Mouse (Mus musculus): Measurements from ENCODE around the gene 2810408A11Rik. TPM values are rescaled to one million over a fixed set of nuclear protein-coding genes. Genes with fewer than 3 reads are reported as not detected.
A peak's percentile ranks its signal among the peaks of the same experiment; 100 is the strongest.

2810408A11Rik gene
- polyA plus RNA-seq, 1 experiment from 2014 or later = 19.9 TPM

GRCm38 (mm10) chr11:69908645-69909044 lies 7.9 kb upstream of the 2810408A11Rik start:
- Histone ChIP-seq H3K9ac (replicated peaks) (no peak overlapping the region), H3K27ac (replicated peaks) (no peak overlapping the region), H3K9me3 (no peaks in the 10 kb centered on the region), H3K36me3 (peaks cover 95% of the 10 kb centered on the region), H3K4me2 (replicated peaks) (no peak overlapping the region), H3K27me3 (no peaks in the 10 kb centered on the region), H3K4me1 (peaks cover 7% of the 10 kb centered on the region), H3K4me3 (no peak overlapping the region)
- WGBS = 92% methylated on average over 11 of the region's 11 CpGs
- ATAC-seq (replicated peaks) = no peak

DNA sequence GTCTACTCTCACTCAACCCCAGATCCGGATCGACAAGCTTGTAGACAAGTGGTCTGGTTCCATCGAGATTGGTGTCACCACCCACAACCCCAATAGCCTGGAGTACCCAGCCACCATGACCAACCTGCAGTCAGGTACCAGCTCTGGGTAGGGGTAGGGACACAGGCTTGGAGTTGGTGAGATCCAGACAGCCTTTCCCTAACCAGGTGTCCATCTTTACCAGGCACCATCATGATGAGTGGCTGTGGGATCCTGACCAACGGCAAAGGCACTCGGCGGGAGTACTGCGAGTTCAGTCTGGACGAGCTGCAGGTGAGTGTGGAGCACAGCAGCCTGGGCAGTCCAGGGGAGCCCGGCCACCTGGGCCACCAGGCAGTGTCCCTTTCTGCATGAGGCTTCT lies 3.5 kb upstream of the 2810408A11Rik start:
- Histone ChIP-seq H3K27me3 (no peaks in the 10 kb centered on the region), H3K4me1 (peaks cover 22% of the 10 kb centered on the region)
- WGBS = 95% methylated on average over 9 of the region's 9 CpGs

DNA sequence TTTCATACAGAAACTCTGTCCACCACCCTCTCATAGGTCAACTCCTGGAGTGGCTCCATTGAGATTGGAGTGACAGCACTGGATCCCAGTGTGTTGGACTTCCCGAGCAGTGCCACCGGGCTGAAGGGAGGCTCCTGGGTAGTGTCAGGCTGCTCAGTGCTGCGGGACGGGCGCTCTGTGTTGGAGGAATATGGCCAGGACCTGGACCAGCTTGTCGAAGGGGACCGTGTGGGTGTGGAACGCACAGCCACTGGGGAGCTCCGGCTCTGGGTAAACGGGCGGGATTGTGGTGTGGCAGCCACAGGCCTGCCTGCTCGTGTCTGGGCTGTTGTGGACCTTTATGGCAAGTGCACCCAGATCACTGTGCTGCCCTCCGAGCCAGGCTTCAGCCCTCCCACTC lies 2.2 kb upstream of the 2810408A11Rik start:
- H3K4me1 ChIP-seq = peaks cover 34% of the 10 kb centered on the region
- ATAC-seq (replicated peaks) = no peak
- no peaks in the 10 kb centered on the region for H3K9me3 ChIP-seq
- peak overlapping the region; percentile 91 for H3K4me2 ChIP-seq (replicated peaks)
- peak overlapping the region; percentile 56 for H3K4me3 ChIP-seq
- peaks cover 43% of the 10 kb centered on the region for H3K36me3 ChIP-seq
- H3K27ac ChIP-seq (replicated peaks) = no peak overlapping the region
- WGBS = 88% methylated on average over 13 of the region's 13 CpGs
- H3K27me3 ChIP-seq = no peaks in the 10 kb centered on the region
- H3K9ac ChIP-seq (replicated peaks) = no peak overlapping the region

More for the DNA sequence above, 3.5 kb upstream of the 2810408A11Rik start:
- no peak for ATAC-seq (replicated peaks)
- no peaks in the 10 kb centered on the region for H3K9me3 ChIP-seq
- no peak overlapping the region for H3K4me2 ChIP-seq (replicated peaks)
- H3K4me3 ChIP-seq = no peak overlapping the region
- peaks cover 56% of the 10 kb centered on the region for H3K36me3 ChIP-seq
- H3K27ac ChIP-seq (replicated peaks) = no peak overlapping the region
- H3K9ac ChIP-seq (replicated peaks) = no peak overlapping the region

- Histone ChIP-seq H3K4me2 (replicated peaks) (peak overlapping the region; percentile 91), H3K27me3 (no peaks in the 10 kb centered on the region), H3K9ac (replicated peaks) (peak overlapping the region; percentile 76), H3K27ac (replicated peaks) (peak overlapping the region; percentile 96), H3K36me3 (peaks cover 33% of the 10 kb centered on the region), H3K4me3 (peak overlapping the region; percentile 56), H3K9me3 (no peaks in the 10 kb centered on the region), H3K4me1 (peaks cover 35% of the 10 kb centered on the region)
- no peak for ATAC-seq (replicated peaks)
- WGBS = under 1% methylated on average over 37 of the region's 39 CpGs
Observed at GRCm38 (mm10) chr11:69901993-69902392, 1.2 kb upstream of the 2810408A11Rik start.

DNA sequence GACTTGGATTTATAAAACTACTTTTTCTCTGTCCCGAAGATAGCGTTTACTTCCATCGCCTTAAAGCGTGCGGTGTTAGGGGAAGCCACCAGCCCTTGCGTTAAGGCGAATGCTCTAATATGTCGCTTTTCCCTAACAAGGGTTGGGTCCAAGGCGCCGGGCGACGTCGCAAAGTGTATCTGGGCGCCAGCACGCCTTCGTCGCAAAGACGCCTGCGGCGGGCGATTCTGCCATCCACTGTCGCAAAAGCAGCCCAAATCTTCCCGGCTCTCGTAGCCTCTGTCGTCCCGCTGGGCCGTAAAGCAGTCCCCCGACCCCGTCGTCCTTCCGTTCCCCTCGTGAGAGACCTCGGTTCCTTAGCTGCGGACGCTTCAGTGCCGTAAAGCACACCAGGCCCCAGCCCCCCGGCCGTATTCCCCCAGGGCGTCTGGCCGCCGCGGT lies 639 bp upstream of the 2810408A11Rik start:
- peak overlapping the region; percentile 56 for H3K4me3 ChIP-seq
- no peaks in the 10 kb centered on the region for H3K27me3 ChIP-seq
- H3K27ac ChIP-seq (replicated peaks) = peak overlapping the region; percentile 96
- no peaks in the 10 kb centered on the region for H3K9me3 ChIP-seq
- H3K9ac ChIP-seq (replicated peaks) = peak overlapping the region; percentile 76
- peak overlapping the region; percentile 91 for H3K4me2 ChIP-seq (replicated peaks)
- ATAC-seq (replicated peaks) = peak; percentile 82
- WGBS = 0% methylated on average over 42 of the region's 42 CpGs
- H3K4me1 ChIP-seq = peaks cover 35% of the 10 kb centered on the region
- H3K36me3 ChIP-seq = peaks cover 27% of the 10 kb centered on the region

DNA sequence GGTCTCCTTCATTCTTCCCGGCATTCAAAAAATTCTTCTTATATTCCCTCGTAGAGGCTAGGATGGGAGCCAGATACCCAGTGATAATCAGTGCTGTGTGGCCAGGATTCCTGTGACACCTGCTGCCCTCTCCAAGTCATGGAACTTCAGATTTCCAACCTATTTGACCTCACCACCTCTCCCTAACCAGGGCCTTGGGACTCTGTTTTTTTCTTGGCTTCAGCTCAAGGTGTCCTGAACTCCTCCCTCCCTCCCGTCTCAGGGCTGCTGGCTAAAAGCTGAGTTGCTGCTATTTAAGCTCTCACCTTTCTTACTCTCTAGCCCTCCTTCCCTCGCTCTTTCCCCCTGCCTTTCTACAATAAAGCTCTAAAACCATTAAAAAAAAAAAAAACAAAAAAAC lies 917 bp downstream of the 2810408A11Rik start:
- H3K4me3 ChIP-seq = peak overlapping the region; percentile 56
- peak overlapping the region; percentile 76 for H3K9ac ChIP-seq (replicated peaks)
- no peak for ATAC-seq (replicated peaks)
- peaks cover 35% of the 10 kb centered on the region for H3K4me1 ChIP-seq
- H3K27me3 ChIP-seq = no peaks in the 10 kb centered on the region
- peak overlapping the region; percentile 91 for H3K4me2 ChIP-seq (replicated peaks)
- H3K9me3 ChIP-seq = no peaks in the 10 kb centered on the region
- WGBS = 23% methylated on average over 4 of the region's 4 CpGs
- peaks cover 12% of the 10 kb centered on the region for H3K36me3 ChIP-seq
- H3K27ac ChIP-seq (replicated peaks) = peak overlapping the region; percentile 96

DNA sequence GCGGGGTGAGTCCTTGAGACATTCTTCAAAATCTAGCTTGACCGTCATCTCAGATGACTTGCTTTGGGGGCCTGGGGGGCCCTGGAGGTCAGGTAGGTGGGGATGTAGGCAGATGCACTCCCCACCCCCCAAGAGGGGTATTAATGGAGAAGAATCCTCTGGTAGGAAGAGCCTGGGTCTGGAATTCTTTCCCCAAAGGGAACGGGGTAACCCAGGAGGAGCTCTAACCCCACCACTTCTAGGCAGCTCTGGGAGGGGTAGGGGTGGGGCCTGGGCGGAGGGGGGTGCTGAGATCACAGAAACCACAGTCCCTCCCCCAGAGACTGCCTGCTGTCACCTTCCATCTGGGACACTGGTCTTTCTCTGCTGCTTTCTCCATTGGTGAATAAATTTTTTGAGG lies 5.5 kb downstream of the 2810408A11Rik start, which contains the start of gene Acap1:
Gene Acap1, minus strand, starts transcription at position 249 of the 400 bp plus-strand sequence.
- no peak within 1 kb of the TSS for H3K4me3 ChIP-seq
- 88% methylated on average over 4 of the region's 4 CpGs for WGBS
- ATAC-seq (replicated peaks) = no peak
- no peak within 1 kb of the TSS for H3K9ac ChIP-seq (replicated peaks)
- no peaks in the 10 kb centered on the region for H3K9me3 ChIP-seq
- no peaks in the 10 kb centered on the region for H3K27me3 ChIP-seq
- H3K36me3 ChIP-seq = no peaks in the 10 kb centered on the region
- peaks cover 20% of the 10 kb centered on the region for H3K4me1 ChIP-seq
- no peak within 1 kb of the TSS for H3K27ac ChIP-seq (replicated peaks)
- no peak within 1 kb of the TSS for H3K4me2 ChIP-seq (replicated peaks)

- H3K36me3 ChIP-seq = no peaks in the 10 kb centered on the region
- 91% methylated on average over 5 of the region's 5 CpGs for WGBS
- peaks cover 16% of the 10 kb centered on the region for H3K4me1 ChIP-seq
- no peaks in the 10 kb centered on the region for H3K27me3 ChIP-seq
- H3K9ac ChIP-seq (replicated peaks) = no peak overlapping the region
- no peak overlapping the region for H3K4me2 ChIP-seq (replicated peaks)
- H3K27ac ChIP-seq (replicated peaks) = no peak overlapping the region
- no peaks in the 10 kb centered on the region for H3K9me3 ChIP-seq
- no peak overlapping the region for H3K4me3 ChIP-seq
- ATAC-seq (replicated peaks) = no peak
Observed at GRCm38 (mm10) chr11:69894671-69895070, 6.1 kb downstream of the 2810408A11Rik start.

DNA sequence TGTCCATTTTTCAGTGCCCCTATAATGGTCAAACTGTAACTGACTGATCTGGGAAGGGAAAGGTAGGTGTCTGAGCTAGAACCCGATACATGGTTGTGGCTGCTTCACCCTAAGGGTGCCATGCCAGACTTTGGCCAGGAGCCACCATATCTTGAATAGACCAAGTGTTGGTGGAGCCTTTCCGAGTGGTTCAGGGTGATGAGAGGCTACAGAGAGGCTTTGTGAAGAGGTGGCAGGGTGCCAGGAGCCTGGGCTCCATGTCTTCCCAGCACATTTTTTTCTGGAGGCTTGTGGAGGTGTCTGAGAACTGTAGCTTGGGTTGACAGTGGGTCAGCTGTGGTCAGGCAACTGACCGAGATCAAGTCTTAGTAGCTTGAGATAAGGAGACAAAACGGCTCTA lies 9.3 kb downstream of the 2810408A11Rik start:
- 60% methylated on average over 4 of the region's 4 CpGs for WGBS
- Histone ChIP-seq H3K9me3 (no peaks in the 10 kb centered on the region), H3K4me1 (no peaks in the 10 kb centered on the region), H3K27me3 (no peaks in the 10 kb centered on the region), H3K4me3 (no peak overlapping the region), H3K9ac (replicated peaks) (no peak overlapping the region), H3K4me2 (replicated peaks) (no peak overlapping the region), H3K36me3 (no peaks in the 10 kb centered on the region), H3K27ac (replicated peaks) (no peak overlapping the region)
- no peak for ATAC-seq (replicated peaks)

DNA sequence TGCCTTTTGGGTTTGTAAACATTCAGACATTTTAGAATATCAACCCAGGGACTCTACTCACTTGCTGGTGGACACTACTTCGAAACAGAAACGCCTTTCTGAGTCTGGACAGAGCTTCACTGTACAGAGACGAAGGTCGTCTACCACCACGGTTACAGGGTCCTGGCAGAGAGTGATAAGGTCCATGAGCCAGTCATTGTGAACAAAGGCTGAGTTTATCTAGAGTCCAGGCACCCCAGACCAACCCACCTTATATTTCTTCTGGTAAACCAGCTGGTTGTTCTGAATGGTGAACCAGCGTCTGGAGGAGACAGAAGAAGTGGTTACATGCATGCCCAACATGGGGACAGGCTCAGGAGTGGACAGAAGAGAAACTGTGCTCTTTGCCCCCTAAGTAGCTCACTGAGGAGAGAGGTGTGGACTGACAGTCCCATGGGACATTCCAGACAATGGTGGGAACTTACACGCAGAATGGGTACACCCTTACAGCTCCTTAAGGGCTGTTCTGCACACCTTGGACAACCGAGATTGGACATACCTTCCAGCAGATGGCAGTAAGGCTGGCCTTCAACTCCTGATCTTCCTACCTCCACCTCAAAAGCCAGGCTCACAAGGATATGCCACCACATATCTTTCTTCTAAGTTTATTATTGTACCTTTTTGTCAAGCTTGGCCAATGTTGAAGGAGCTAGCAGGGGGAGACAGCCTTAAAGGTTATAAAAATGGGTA lies 13.7 kb downstream of the 2810408A11Rik start:
- 0 out of 2 replicates have a peak, but pooled peaks cover 4% of the 10 kb centered on the region for H3K27me3 ChIP-seq
- 73% methylated on average over 8 of the region's 8 CpGs for WGBS
- H3K9me3 ChIP-seq = no peaks in the 10 kb centered on the region
- no peak for ATAC-seq (replicated peaks)
- no peak overlapping the region for H3K4me2 ChIP-seq (replicated peaks)
- no peak overlapping the region for H3K4me3 ChIP-seq
- no peak overlapping the region for H3K9ac ChIP-seq (replicated peaks)
- no peaks in the 10 kb centered on the region for H3K36me3 ChIP-seq
- no peaks in the 10 kb centered on the region for H3K4me1 ChIP-seq
- no peak overlapping the region for H3K27ac ChIP-seq (replicated peaks)

GRCm38 (mm10) chr11:69884663-69885062 lies 16.1 kb downstream of the 2810408A11Rik start:
- no peak overlapping the region for H3K4me3 ChIP-seq
- 83% methylated on average over 8 of the region's 8 CpGs for WGBS
- H3K36me3 ChIP-seq = no peaks in the 10 kb centered on the region
- peaks cover 17% of the 10 kb centered on the region for H3K27me3 ChIP-seq
- ATAC-seq (replicated peaks) = no peak
- peaks cover 11% of the 10 kb centered on the region for H3K4me1 ChIP-seq
- H3K27ac ChIP-seq (replicated peaks) = no peak overlapping the region
- no peak overlapping the region for H3K9ac ChIP-seq (replicated peaks)
- no peaks in the 10 kb centered on the region for H3K9me3 ChIP-seq
- no peak overlapping the region for H3K4me2 ChIP-seq (replicated peaks)

- H3K4me1 ChIP-seq = peaks cover 11% of the 10 kb centered on the region
- H3K4me3 ChIP-seq = no peak overlapping the region
- H3K36me3 ChIP-seq = no peaks in the 10 kb centered on the region
- H3K27me3 ChIP-seq = peaks cover 19% of the 10 kb centered on the region
- H3K27ac ChIP-seq (replicated peaks) = no peak overlapping the region
- 86% methylated on average over 9 of the region's 9 CpGs for WGBS
- no peak overlapping the region for H3K4me2 ChIP-seq (replicated peaks)
- no peaks in the 10 kb centered on the region for H3K9me3 ChIP-seq
- no peak overlapping the region for H3K9ac ChIP-seq (replicated peaks)
- no peak for ATAC-seq (replicated peaks)
Observed at GRCm38 (mm10) chr11:69884240-69884639, 16.5 kb downstream of the 2810408A11Rik start.

All from forebrain, embryonic 15.5 days (tissue).